Mouse (Mus musculus) T-cell, adult 2 months (primary cell): ENCODE results near the gene Gopc.
A peak's percentile ranks its signal among the peaks of the same experiment; 100 is the strongest.

Experiments
- DNase-seq: peaks from one replicate; pipeline ENCODE4 v3.0.0; 2022; ENCODE audit warnings: low spot score

Gopc gene

DNA sequence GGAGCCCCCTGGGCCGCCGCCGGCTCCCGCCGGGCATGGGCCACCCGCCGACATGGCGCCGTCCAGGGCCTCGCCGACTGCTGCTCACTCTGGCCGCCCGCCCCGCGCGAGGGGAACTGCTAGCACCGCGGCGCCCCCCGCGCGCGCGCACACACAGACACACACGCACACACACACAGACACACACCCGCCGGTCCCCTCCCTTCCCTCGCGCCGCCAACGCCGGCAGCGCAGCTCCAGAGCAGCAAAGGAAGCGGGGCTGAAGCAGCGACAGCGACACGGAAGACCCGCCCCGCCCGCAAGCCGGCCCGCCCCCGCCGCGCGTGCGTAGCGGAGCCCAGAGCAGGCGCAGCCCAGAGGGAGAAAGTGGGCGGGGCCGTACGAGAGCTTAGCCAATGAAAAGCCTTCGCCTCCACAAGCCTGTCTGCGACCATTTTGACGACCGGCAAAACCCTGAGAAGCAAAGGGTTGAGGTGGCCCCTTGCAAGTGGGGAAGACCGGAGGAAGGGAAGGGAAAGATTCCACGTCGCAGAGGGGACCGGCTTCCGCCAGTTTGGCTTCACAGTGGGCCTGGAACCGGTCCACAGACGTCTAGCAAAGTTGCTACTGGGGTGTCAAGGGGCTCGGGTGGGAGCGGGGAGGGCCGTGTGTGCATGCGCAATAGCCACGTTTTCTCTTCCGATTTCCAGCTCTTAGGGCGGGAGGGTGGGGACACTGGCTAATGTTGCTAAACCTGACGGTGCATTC lies at the start of gene Gopc:
Gene Gopc, minus strand, starts transcription at position 280 of the 747 bp plus-strand sequence.
- DNase-seq = peak; percentile 98

DNA sequence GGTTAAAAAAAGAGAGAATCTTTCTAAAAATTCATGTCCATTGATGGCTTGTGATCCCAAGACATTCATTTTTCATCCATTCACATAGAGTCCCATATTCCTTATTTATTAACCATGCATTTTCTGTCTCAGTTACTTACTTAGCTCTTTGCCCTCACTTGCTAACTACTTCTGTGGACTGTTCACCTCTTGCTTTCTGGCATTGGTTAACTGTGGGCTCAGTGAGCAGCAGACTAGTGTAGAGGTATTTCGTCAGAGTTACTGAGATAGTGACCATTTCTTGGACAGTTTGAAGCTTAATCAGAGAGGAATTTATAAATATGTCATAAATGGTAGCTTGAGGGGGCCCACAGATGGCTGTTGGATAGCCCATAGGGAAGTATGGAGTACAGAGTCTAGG lies 49.0 kb upstream of the Gopc start:
- no peak for DNase-seq

DNA sequence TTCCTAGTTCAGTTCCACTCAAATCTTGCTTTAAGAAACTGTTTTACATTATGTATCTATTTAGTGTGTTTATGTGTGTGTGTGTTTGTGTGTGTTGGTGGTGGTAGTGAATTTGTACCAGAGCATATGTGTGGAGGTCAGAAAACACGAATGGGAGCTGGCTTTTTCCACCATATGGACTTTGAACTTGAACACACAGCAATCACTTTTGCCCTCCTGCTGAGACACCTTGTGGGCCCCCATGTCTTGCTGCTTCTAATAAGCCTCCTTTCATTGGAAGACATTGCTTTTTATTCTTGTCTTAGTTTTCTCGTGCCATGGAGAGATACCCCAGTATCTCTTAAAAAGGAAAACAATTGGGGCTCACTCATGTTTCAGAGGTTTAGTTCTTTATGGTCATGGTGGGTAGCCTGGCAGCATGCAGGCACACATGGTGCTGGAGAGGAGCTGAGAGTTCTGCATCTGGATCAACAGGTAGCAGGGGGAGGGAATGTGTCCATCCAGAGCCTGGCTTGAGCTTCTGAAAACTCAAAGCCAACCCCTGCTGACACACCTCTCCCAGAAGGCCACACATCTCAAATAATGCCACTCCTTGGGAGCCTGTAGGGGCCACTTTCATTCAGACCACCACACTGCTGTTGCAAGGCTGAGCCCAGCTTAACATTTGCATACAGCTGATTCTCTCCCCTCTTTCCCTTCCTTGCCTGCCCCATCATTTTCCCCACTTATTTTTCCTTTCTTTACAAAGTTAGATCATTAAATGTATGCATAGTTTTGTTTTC lies 45.9 kb upstream of the Gopc start:
- no peak for DNase-seq

DNA sequence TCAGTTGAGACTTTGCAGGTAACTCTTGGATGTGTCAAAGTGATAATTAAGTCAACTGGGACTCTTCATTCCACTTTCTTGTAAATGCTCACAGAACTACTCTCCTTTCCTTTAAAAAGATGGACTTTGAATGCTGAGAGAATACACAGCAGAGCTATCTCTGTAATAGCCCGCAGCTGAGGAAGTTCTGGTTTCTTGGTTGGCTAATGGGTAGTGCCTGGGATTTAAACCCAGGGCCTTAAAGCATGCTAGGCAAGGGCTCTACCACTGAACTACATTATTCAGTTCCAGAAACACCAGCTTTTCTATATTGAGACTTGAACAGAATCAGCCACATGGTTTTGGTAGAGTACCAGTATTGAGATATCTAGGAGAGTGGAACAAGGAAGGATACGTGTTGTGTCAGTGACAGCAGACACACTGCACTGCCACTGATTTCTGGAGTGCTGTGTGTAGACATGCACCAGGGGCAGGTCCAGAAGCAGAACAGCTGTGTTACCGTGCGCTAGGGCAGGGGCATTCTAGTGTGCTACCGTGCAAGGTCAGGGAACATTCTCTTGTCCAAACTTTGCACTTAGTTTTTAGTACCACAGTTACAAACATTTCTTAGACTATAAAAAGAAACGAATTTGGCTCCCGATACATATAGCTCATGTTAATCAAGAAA lies 44.5 kb upstream of the Gopc start:
- no peak for DNase-seq

DNA sequence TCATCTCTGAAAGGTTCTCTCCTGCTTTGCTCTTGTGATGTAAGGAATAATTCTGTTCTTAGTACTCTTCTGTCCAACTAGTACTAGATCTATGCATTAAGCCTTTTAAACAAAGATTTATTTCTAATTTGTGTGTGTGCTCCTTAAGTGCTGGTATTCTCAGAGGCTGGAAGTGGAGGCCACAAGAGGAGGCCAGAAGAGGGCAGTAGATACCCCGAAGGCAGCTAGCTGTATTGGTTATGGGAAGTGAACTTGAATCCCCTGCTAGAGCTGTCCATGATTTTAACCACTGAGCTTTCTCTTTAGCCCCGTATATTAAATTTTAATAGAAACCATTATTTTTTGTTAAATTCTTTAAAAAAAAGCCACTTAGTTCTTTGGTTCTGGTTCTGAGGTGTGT lies 41.2 kb upstream of the Gopc start:
- DNase-seq = peak; percentile 21

DNA sequence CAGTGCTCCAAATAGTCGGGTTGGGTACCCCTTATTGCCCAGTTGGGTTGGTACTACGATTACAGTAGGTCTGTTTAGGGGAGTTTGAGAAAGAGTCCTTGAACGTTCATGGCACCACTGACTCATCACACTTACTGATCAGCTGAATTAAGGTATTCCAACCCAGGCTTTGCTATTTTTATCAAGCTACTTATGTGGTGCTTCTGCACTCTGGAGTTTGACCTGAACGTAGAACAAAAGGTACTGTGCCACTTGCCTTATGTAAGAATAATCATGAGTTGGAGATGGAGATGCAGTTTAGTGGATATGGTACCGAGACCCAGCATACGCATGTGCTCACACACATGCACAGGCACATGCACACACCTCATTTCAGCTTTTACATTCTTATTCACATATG lies 39.8 kb upstream of the Gopc start:
- no peak for DNase-seq

DNA sequence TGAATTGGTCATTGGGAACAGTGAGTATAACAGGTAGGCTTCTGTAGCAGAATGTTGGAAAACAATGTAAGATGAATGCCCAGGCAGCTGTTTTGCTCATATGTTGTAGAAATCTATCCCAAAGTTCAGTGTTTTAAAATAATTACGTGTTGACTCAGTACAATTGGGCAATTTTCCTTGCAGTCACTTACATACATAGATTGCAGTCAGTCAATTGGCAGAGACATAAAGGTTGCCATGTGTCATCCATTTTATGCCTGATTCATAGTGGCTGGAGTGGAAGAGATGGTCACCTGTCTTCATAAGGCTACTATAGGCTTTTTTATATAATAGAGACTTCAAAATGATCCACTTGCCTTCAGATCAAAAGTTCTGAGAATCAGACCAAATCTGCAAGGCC lies 38.6 kb upstream of the Gopc start:
- DNase-seq = no peak

DNA sequence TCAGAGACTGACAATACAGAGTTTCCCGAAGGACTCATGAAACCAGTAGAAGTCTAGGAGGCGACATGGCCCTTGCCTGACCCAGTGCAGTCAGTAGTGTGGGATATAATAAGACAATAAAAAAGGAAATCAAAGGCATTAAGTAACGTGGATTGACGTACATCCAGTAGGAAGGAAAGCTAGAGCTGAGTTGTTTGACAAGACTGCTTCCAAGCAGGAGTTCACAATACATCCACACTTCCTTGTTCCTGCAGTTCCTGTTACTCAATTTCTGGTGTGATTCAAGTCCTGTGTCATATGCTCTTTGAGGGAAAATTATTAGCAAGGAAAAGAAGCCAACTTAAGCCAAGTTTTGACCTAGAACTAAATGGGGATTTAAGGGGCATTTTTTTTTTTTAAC lies 37.5 kb upstream of the Gopc start:
- no peak for DNase-seq

DNA sequence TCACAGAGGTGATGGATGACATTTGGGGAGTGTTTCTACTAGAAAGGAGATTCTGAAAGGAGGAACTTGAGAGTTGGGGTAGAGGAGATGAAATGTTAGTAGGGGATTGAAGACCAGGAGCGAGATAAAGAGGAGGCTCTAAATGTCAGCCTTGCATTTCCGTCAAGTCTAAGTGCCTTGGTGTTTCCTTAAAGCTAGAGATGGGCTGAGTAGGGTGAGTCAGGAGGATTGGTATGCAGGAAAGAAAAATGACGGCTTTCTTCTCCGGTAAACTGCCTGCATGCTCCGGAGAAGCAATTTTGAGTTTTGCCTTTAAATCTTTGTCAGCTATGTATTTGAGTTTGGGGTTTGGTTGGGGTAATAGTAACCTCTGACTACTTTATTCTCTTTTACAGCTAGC lies 37.0 kb upstream of the Gopc start:
- DNase-seq = no peak

DNA sequence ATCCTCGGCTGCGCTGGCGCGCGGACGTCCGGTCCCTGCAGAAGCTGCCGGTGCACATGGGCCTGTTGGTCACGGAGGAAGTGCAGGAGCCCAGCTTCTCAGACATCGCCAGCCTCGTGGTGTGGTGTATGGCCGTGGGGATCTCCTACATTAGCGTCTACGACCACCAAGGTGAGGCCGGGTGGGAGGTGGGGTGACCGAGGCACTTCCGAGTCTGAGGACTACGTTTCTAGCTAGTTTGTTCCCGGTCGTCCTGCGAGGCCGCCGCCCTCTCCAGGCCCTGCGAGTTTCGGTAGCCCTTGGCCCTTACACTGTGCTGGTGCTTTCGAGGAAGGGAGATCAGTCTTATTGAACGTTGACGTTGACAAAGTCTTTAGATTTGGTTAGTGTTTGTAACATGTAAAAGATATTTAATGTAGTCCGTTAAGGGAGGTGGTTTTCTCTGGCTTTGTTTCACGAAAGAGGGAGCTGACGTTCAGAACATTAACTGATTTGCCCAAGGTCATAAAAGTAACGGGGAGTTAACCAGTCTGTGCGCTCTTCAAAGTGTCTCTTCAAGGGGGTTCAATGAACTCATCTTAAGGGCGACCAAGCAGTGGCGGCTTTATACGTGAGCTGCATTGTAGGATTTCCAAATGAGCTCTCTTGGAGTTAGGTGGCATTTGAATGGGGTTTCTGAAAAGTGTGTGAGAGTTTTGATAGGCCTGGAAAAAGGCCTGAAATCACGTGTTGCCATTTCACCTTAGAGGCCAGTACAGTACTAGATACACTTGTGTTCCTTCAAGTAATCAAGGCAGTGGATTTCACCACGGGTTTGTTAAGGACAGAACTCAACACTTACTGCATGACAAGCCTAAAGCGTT lies 36.3 kb upstream of the Gopc start:
- DNase-seq = no peak

DNA sequence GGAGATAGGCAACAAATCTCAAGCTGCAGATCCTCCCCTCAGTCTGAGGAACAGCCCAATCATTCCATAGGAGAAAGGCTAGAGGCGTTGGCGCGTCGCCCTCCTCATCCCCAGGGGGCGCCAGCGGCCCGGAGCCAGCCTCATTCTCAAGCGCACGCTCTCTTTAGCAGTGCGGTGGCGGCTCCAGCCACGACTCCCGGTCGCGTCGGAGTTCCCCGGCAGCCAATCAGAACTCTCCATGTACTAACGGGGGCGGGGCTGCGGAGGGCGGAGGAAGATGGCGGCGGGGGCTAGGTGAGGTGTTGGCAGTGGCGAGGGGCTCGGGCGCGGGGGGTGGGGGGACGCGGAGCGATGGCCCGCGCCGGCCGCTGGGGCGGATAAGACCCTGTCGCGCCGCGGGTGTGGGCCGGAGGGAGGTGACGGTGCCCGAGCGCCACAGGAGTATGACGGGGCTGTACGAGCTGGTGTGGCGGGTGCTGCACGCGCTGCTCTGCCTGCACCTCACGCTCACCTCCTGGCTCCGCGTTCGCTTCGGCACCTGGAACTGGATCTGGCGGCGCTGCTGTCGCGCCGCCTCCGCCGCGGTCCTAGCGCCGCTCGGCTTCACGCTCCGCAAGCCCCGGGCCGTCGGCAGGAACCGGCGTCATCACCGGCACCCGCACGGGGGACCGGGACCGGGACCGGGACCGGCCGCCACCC lies 35.5 kb upstream of the Gopc start, which contains the start of gene Nus1:
Gene Nus1, plus strand, starts transcription at position 249 of the 699 bp plus-strand sequence.
- peak; percentile 96 for DNase-seq

DNA sequence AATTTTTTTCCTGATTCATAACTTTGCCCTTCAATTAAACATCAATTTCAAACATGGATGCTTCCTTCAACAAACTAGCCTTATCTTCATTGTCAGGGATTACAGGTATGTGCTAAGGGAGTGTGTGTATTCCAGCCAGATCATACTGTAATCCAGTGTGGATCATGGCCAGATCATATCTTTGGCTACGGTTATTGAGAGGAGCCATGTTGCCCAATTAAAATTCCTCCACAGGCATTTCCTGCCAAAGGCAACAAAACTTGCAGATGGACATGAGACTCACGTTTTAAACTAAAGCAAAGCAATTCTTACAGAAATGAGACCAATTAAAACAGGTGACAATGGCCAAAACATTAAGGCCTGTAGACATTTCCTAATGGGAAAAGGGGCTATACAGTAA lies 34.5 kb upstream of the Gopc start:
- DNase-seq = no peak

DNA sequence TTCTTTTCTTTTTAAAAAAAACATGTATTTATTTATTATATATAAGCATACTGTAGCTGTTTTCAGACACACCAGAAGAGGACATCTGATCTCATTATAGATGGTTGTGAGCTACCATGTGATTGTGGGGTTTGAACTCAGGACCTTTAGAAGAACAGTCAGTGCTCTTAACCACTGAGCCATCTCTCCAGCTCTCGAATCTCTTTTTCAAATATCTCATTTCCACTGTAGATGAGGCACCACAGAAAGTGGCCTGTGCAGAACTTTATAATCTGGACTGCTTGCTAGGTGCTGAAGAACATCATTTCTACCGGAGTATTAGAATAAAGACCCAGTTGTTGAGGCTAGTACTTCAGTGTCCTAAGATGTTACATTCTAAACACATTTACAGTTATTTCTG lies 33.1 kb upstream of the Gopc start:
- DNase-seq = no peak

DNA sequence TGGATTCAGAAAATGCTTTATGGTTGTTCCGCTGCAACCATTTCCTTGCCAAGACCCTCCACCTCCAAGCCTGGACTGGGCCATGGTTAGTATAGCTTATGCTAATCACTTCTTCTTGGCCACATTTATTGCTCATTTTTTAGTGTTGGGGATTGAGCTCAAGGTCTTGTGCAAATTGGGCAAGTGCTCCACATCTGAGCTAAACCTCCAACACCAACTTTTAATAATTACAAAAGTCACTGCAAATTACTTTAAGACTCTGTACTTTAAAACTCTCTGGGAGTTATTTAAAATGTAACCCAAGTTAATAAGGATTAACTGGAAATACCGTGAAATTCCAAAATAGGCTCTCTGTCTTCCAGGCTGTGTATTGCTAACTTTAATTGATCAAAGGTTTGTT lies 25.6 kb upstream of the Gopc start:
- DNase-seq = no peak

DNA sequence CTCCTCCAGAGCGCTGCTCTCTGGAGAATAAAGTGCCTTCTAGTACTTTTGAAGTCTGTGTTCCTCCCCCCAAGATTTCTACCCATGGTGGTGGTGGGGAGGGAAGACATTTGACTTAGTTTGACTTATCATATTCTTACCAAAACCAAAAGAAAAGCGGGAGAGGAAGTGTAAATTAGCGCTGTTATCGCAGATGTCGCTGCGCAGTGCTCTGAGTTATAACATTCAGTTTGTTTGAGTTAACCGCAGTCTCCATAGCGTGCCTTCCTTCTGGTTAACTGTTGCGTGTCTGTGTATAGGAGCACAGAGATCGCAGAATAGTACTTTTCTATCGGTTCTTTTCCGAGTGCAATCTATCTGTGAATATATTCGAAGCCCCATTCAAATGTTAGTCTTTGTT lies 23.2 kb upstream of the Gopc start:
- no peak for DNase-seq

DNA sequence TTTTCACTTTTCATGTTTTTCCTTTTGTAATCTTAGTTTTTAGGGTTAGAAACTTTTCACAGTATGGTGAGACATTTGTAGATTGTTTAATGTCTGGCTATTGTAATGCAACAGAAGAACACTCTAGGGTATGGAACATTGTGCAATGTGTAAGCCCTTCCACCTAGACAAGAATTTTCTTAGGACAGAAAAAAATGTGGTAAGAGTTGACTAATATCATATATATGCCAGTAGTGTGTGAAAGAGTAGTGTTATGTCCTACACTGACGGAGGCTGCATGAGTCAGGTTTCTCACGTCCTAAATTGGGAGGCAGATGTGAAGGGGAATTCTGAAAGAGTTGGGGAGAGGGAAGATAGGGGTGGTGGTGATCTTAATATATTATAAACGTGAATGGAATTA lies 17.8 kb upstream of the Gopc start:
- DNase-seq = no peak

DNA sequence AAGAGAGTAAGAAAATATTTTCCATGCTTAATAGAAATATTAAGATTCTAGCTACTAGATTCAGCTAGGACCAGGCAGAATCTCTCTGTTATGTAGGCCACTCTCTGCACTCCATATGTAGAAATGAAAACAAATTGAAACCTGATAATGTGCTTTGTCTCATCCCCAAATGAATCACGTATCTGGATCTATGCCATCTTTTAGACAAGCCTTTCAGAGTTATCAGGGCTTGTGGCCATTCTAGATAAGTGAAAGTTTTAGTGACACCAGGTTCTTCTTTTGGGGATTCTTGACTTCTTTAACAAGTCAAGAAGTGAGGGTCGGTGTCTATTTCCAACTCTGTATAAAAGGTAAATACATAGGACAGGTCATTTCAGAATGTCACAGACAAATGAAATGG lies 16.8 kb upstream of the Gopc start:
- DNase-seq = no peak

DNA sequence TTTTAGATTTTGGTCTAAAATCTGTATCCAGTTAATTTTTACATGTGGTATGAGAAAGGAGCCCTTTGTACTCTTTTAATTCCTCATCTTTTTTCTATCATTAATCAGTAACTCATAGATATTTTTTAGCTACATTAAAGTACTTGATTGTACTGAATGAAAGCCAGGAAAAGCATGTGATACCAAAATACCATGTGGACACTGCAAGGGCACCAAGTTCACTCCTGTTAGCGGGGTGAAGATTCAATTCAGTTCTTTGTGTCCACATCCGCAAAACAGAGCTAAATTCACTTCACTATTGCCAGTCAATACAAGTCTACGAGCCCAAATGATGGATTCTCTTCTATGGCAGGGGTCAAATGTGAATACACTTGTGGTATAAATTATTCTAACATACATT lies 14.7 kb upstream of the Gopc start:
- DNase-seq = no peak

DNA sequence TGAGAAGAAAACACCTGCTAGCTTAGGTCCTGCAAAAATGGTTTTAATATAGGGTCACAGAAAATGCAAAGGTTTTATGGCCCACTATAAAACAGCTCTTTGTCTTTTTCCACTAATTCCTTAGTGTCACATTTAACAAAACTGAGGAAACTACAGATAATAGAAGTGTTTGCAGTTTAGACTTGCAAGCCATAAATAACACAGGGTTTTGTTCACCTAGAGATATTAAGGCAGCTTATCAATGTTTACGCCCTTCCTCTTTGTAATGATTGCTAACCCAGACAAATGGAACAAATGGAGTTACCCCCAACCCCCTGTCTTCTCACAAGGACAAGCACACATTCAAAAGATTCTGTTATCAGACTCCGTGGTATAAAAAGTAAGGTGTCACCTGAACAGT lies 9.3 kb upstream of the Gopc start:
- no peak for DNase-seq

DNA sequence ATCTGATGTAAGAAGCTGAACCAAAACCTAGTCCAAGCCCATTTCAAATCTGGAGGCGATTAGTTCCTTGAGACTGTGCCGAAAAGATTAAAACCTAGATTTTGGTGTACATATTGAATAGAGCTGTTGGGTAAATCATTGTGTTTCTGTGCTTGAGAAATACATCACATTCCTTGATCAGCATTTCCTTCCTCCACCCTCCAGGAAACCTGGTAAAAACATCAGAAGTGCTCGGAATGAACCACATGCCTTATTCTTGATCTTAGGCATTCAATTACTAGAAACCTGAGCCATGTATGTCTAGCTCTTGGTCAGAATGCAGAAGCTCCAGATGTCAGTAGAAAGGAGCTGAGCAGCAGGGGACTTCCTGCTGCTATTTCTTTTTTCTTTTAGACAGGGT lies 7.5 kb upstream of the Gopc start:
- no peak for DNase-seq

DNA sequence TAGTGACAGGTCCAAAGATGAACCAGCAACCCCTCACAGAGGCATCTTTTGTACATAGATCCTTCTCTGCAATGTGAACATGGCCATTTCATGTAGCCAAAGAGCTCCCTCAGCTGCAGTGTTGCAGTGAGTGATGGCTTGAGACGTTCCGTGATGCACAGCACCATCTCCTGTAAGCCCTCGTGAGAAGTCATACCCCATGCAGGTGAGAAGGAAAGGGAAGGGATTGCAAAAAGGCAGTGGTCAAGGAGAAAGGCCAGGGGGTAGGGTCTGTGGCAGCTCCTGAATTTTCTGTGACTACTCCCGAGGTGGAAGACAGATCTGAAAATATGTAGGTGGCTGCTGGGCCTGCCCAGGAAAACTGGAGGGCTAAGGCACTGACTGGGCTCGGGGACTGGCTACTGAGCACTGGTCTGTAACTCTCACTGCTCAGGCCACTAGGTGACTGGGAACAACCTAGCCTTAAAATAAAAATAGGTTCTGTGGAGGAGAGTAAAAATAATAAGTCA lies 7.1 kb upstream of the Gopc start, which contains the start of gene Nepn:
Gene Nepn, plus strand, starts transcription at position 51 of the 509 bp plus-strand sequence.
- DNase-seq = no peak
